Mouse (Mus musculus): ENCODE results near the gene Gm49403. TPM values are rescaled to one million over a fixed set of nuclear protein-coding genes. Genes with fewer than 3 reads are reported as not detected.

The Gm49403 gene
- polyA plus RNA-seq, 1 experiment from 2014 or later = not detected

Small RNA genes lying within 50 kb of the gene (microRNA-seq; reads per million reads assigned to microRNA genes)
- not detected for gene Mir5136

Other genes starting within 250 kb of the Gm49403 start
- gene Chrm1, start 220.1 kb upstream of the Gm49403 start, polyA plus RNA-seq (2015; fragmentation: Nextera tagmentation; extraction: Ambion mirVana) = 0.88 and 0.98 TPM in 2 replicates
- 111 and 122 TPM in 2 replicates for gene Slc3a2, start 160.6 kb upstream of the Gm49403 start, polyA plus RNA-seq (2015; fragmentation: Nextera tagmentation; extraction: Ambion mirVana)
- 76.3 and 90.4 TPM in 2 replicates for gene Wdr74, start 148.1 kb upstream of the Gm49403 start, polyA plus RNA-seq (2015; fragmentation: Nextera tagmentation; extraction: Ambion mirVana)
- 1.4 and 1.7 TPM in 2 replicates for gene 1700092M07Rik, start 143.2 kb upstream of the Gm49403 start, polyA plus RNA-seq (2015; fragmentation: Nextera tagmentation; extraction: Ambion mirVana)
- 132 and 134 TPM in 2 replicates for gene Stx5a, start 142.5 kb upstream of the Gm49403 start, polyA plus RNA-seq (2015; fragmentation: Nextera tagmentation; extraction: Ambion mirVana)
- gene Nxf1, start 126.9 kb upstream of the Gm49403 start, polyA plus RNA-seq (2015; fragmentation: Nextera tagmentation; extraction: Ambion mirVana) = 159 and 160 TPM in 2 replicates
- gene Tmem223, start 112.9 kb upstream of the Gm49403 start, polyA plus RNA-seq (2015; fragmentation: Nextera tagmentation; extraction: Ambion mirVana) = 158 and 161 TPM in 2 replicates
- 95.7 and 104 TPM in 2 replicates for gene Tmem179b, start 109.5 kb upstream of the Gm49403 start, polyA plus RNA-seq (2015; fragmentation: Nextera tagmentation; extraction: Ambion mirVana)
- 26.3 and 26.9 TPM in 2 replicates for gene Taf6l, start 97.5 kb upstream of the Gm49403 start, polyA plus RNA-seq (2015; fragmentation: Nextera tagmentation; extraction: Ambion mirVana)
- 136 and 137 TPM in 2 replicates for gene Polr2g, start 85.4 kb upstream of the Gm49403 start, polyA plus RNA-seq (2015; fragmentation: Nextera tagmentation; extraction: Ambion mirVana)
- 4.1 and 4.4 TPM in 2 replicates for gene Zbtb3, start 81.4 kb upstream of the Gm49403 start, polyA plus RNA-seq (2015; fragmentation: Nextera tagmentation; extraction: Ambion mirVana)
- gene Ttc9c, start 64.6 kb upstream of the Gm49403 start, polyA plus RNA-seq (2015; fragmentation: Nextera tagmentation; extraction: Ambion mirVana) = 49.7 and 52.1 TPM in 2 replicates
- gene Hnrnpul2, start 63.9 kb upstream of the Gm49403 start, polyA plus RNA-seq (2015; fragmentation: Nextera tagmentation; extraction: Ambion mirVana) = 5.9 and 6.6 TPM in 2 replicates
- gene AC129217.1, start 54.2 kb upstream of the Gm49403 start, polyA plus RNA-seq (2015; fragmentation: Nextera tagmentation; extraction: Ambion mirVana) = not detected in 2 replicates
- gene Bscl2, start 46.5 kb upstream of the Gm49403 start, polyA plus RNA-seq (2015; fragmentation: Nextera tagmentation; extraction: Ambion mirVana) = 49.7 and 53.4 TPM in 2 replicates
- 11.2 and 14.7 TPM in 2 replicates for gene Gng3, start 44.7 kb upstream of the Gm49403 start, polyA plus RNA-seq (2015; fragmentation: Nextera tagmentation; extraction: Ambion mirVana)
- gene Lrrn4cl, start 33.2 kb upstream of the Gm49403 start, polyA plus RNA-seq (2015; fragmentation: Nextera tagmentation; extraction: Ambion mirVana) = 1.6 and 1.8 TPM in 2 replicates
- 160 and 163 TPM in 2 replicates for gene Ubxn1, start 12.4 kb upstream of the Gm49403 start, polyA plus RNA-seq (2015; fragmentation: Nextera tagmentation; extraction: Ambion mirVana)
- gene Uqcc3, start 3.0 kb upstream of the Gm49403 start, polyA plus RNA-seq (2015; fragmentation: Nextera tagmentation; extraction: Ambion mirVana) = 61.9 and 62.8 TPM in 2 replicates
- 69.9 and 93.9 TPM in 2 replicates for gene Lbhd1, start 198 bp upstream of the Gm49403 start, polyA plus RNA-seq (2015; fragmentation: Nextera tagmentation; extraction: Ambion mirVana)
- gene 1810009A15Rik, start 4.9 kb downstream of the Gm49403 start, polyA plus RNA-seq (2015; fragmentation: Nextera tagmentation; extraction: Ambion mirVana) = 82.3 and 82.9 TPM in 2 replicates
- gene Gm49416, start 5.0 kb downstream of the Gm49403 start, polyA plus RNA-seq (2015; fragmentation: Nextera tagmentation; extraction: Ambion mirVana) = not detected in 2 replicates
- 36.8 and 43.6 TPM in 2 replicates for gene Ints5, start 9.1 kb downstream of the Gm49403 start, polyA plus RNA-seq (2015; fragmentation: Nextera tagmentation; extraction: Ambion mirVana)
- 89.3 and 103 TPM in 2 replicates for gene Ganab, start 14.1 kb downstream of the Gm49403 start, polyA plus RNA-seq (2015; fragmentation: Nextera tagmentation; extraction: Ambion mirVana)
- 39.8 and 44.5 TPM in 2 replicates for gene B3gat3, start 36.4 kb downstream of the Gm49403 start, polyA plus RNA-seq (2015; fragmentation: Nextera tagmentation; extraction: Ambion mirVana)
- 3.3 and 3.4 TPM in 2 replicates for gene Rom1, start 45.4 kb downstream of the Gm49403 start, polyA plus RNA-seq (2015; fragmentation: Nextera tagmentation; extraction: Ambion mirVana)
- 31.7 and 32.6 TPM in 2 replicates for gene Eml3, start 45.6 kb downstream of the Gm49403 start, polyA plus RNA-seq (2015; fragmentation: Nextera tagmentation; extraction: Ambion mirVana)
- 132 and 142 TPM in 2 replicates for gene Mta2, start 57.9 kb downstream of the Gm49403 start, polyA plus RNA-seq (2015; fragmentation: Nextera tagmentation; extraction: Ambion mirVana)
- gene Tut1, start 69.9 kb downstream of the Gm49403 start, polyA plus RNA-seq (2015; fragmentation: Nextera tagmentation; extraction: Ambion mirVana) = 29.1 and 31.8 TPM in 2 replicates
- gene Eef1g, start 83.1 kb downstream of the Gm49403 start, polyA plus RNA-seq (2015; fragmentation: Nextera tagmentation; extraction: Ambion mirVana) = 383 and 461 TPM in 2 replicates
- 32.2 and 43.5 TPM in 2 replicates for gene Ahnak, start 105.4 kb downstream of the Gm49403 start, polyA plus RNA-seq (2015; fragmentation: Nextera tagmentation; extraction: Ambion mirVana)
- not detected in 2 replicates for gene Scgb1a1, start 204.0 kb downstream of the Gm49403 start, polyA plus RNA-seq (2015; fragmentation: Nextera tagmentation; extraction: Ambion mirVana)